Mouse (Mus musculus) MEL (cell line): ENCODE results near the gene Madcam1. TPM values are rescaled to one million over a fixed set of nuclear protein-coding genes. Genes with fewer than 3 reads are reported as not detected.

Source experiments
- DNase-seq: peaks from one replicate; pipeline ENCODE4 v3.0.0; 2011; ENCODE audit warnings: low read depth, low spot score
- H3K27ac ChIP-seq: 2 replicates; pipeline ENCODE4 v1.5.1; 2012; ENCODE audit warnings: low read depth, mild to moderate bottlenecking, control low read depth, low read length, moderate library complexity; ENCODE audit not compliant: control insufficient read depth
- H3K27me3 ChIP-seq, 2 experiments: fragments of 150-350 bp in 1 of 2; sonication (generic) in 1 of 2; 2 replicates each; pipeline ENCODE4 v1.6.1; 2012; ENCODE audit warnings: low read length in 2 of 2, mild to moderate bottlenecking in 2 of 2, improper control_type of control experiment in 1 of 2, moderate library complexity in 1 of 2; ENCODE audit not compliant: insufficient read depth in 2 of 2, control insufficient read depth in 1 of 2
- H3K36me3 ChIP-seq, 2 experiments: 2 replicates each; pipeline ENCODE4 v1.6.1; 2012 to 2014; ENCODE audit warnings: low read length in 2 of 2, improper control_type of control experiment in 1 of 2, inconsistent platforms in 1 of 2, mild to moderate bottlenecking in 1 of 2; ENCODE audit not compliant: insufficient read depth in 2 of 2, control insufficient read depth in 1 of 2
- H3K4me1 ChIP-seq, 2 experiments: fragments of 150-350 bp in 1 of 2; sonication (generic) in 1 of 2; 2 replicates each; pipeline ENCODE4 v1.6.1; 2012; ENCODE audit warnings: low read length in 2 of 2, improper control_type of control experiment in 1 of 2, mild to moderate bottlenecking in 1 of 2; ENCODE audit not compliant: insufficient read depth in 2 of 2, control insufficient read depth in 1 of 2
- H3K4me3 ChIP-seq, 2 experiments: fragments of 150-350 bp in 1 of 2; sonication (generic) in 1 of 2; 2 replicates each; pipeline ENCODE4 v1.5.1; 2012; ENCODE audit warnings: low read depth in 2 of 2, low read length in 2 of 2, mild to moderate bottlenecking in 2 of 2, moderate library complexity in 2 of 2, control low read depth in 1 of 2, improper control_type of control experiment in 1 of 2; ENCODE audit not compliant: control insufficient read depth in 1 of 2, insufficient read depth in 1 of 2
- H3K79me2 ChIP-seq: 2 replicates; pipeline ENCODE4 v1.6.1; 2012; ENCODE audit warnings: mild to moderate bottlenecking, low read length, moderate library complexity; ENCODE audit not compliant: control insufficient read depth, poor library complexity, insufficient read depth
- H3K9ac ChIP-seq: 2 replicates; pipeline ENCODE4 v1.6.1; 2012; ENCODE audit warnings: low read depth, mild to moderate bottlenecking, control low read depth, low read length, moderate library complexity; ENCODE audit not compliant: control insufficient read depth, poor library complexity, severe bottlenecking
- H3K9me3 ChIP-seq: fragments of 150-350 bp; sonication (generic); replicated peaks from 2 replicates; pipeline ENCODE4 v1.6.1; 2012; ENCODE audit warnings: mild to moderate bottlenecking, low read length, improper control_type of control experiment, moderate library complexity; ENCODE audit not compliant: insufficient read depth
- CHD2 ChIP-seq: IDR thresholded peaks from 2 replicates; pipeline ENCODE4 v1.6.1; 2011; ENCODE audit warnings: low read length, improper control_type of control experiment
- E2F4 ChIP-seq: IDR thresholded peaks from 2 replicates; pipeline ENCODE4 v1.6.1; 2011; ENCODE audit warnings: low read depth, low read length, improper control_type of control experiment, borderline replicate concordance
- ELF1 ChIP-seq: IDR thresholded peaks from 2 replicates; pipeline ENCODE4 v1.6.1; 2014; ENCODE audit warnings: low read depth, mild to moderate bottlenecking, inconsistent platforms, low read length, improper control_type of control experiment, moderate library complexity
- ETS1 ChIP-seq: IDR thresholded peaks from 2 replicates; pipeline ENCODE4 v1.6.1; 2012; ENCODE audit warnings: low read depth, mild to moderate bottlenecking, inconsistent platforms, low read length, improper control_type of control experiment, moderate library complexity
- GABPA ChIP-seq: IDR thresholded peaks from 2 replicates; pipeline ENCODE4 v1.6.1; 2012; ENCODE audit warnings: low read depth, mild to moderate bottlenecking, inconsistent platforms, low read length, improper control_type of control experiment, moderate library complexity
- JUND ChIP-seq: IDR thresholded peaks from 2 replicates; pipeline ENCODE4 v1.6.1; 2011; ENCODE audit warnings: low read depth, mild to moderate bottlenecking, improper control_type of control experiment, low read length
- MAFK ChIP-seq: IDR thresholded peaks from 2 replicates; pipeline ENCODE4 v1.6.1; 2011; ENCODE audit warnings: low read depth, mild to moderate bottlenecking, low read length, improper control_type of control experiment, borderline replicate concordance
- MXI1 ChIP-seq: IDR thresholded peaks from 2 replicates; pipeline ENCODE4 v1.6.1; 2011; ENCODE audit warnings: mild to moderate bottlenecking, low read depth, low read length, improper control_type of control experiment
- NELFE ChIP-seq: IDR thresholded peaks from 2 replicates; pipeline ENCODE4 v1.6.1; 2011; ENCODE audit warnings: low read depth, low read length, improper control_type of control experiment
- POLR2AphosphoS5 ChIP-seq: IDR thresholded peaks from 2 replicates; pipeline ENCODE4 v1.6.1; 2012; ENCODE audit warnings: low read depth, borderline replicate concordance, mild to moderate bottlenecking, inconsistent platforms, low read length, moderate library complexity, mixed read lengths
- RAD21 ChIP-seq: IDR thresholded peaks from 2 replicates; pipeline ENCODE4 v1.6.1; 2011; ENCODE audit warnings: mild to moderate bottlenecking, low read depth, low read length, improper control_type of control experiment
- RCOR1 ChIP-seq: IDR thresholded peaks from 2 replicates; pipeline ENCODE4 v1.6.1; 2012; ENCODE audit warnings: low read depth, mild to moderate bottlenecking, inconsistent platforms, low read length, improper control_type of control experiment
- SIN3A ChIP-seq: IDR thresholded peaks from 2 replicates; pipeline ENCODE4 v1.6.1; 2012; ENCODE audit warnings: low read length, improper control_type of control experiment, inconsistent platforms
- TAL1 ChIP-seq: IDR thresholded peaks from 2 replicates; pipeline ENCODE4 v1.6.1; 2012; ENCODE audit warnings: mild to moderate bottlenecking, inconsistent platforms, low read length, moderate library complexity, mixed read lengths
- TCF12 ChIP-seq: IDR thresholded peaks from 2 replicates; pipeline ENCODE4 v1.6.1; 2014; ENCODE audit warnings: low read depth, mild to moderate bottlenecking, inconsistent platforms, low read length, improper control_type of control experiment, moderate library complexity
- UBTF ChIP-seq: IDR thresholded peaks from 2 replicates; pipeline ENCODE4 v1.6.1; 2012; ENCODE audit warnings: low read depth, mild to moderate bottlenecking, inconsistent platforms, low read length, improper control_type of control experiment, moderate library complexity, borderline replicate concordance; ENCODE audit not compliant: insufficient read depth
- ZC3H11A ChIP-seq: IDR thresholded peaks from 2 replicates; pipeline ENCODE4 v1.6.1; 2012; ENCODE audit warnings: low read depth, mild to moderate bottlenecking, inconsistent platforms, low read length, improper control_type of control experiment
- ZMIZ1 ChIP-seq: IDR thresholded peaks from 2 replicates; pipeline ENCODE4 v1.6.1; 2012; ENCODE audit warnings: low read depth, mild to moderate bottlenecking, inconsistent platforms, low read length, improper control_type of control experiment, moderate library complexity
- polyA plus RNA-seq, 2 experiments: library from polyadenylated mRNA; stranded (reverse) in 1 of 2; unstranded in 1 of 2; fragments of >175 nt in 1 of 2; fragments of >200 nt in 1 of 2; gene quantifications; 2 replicates each; pipeline versions ENCODE4 v1.2.1 to v1.2.4; 2012; ENCODE audit warnings: low replicate concordance in 2 of 2, low read depth in 1 of 2; ENCODE audit not compliant: insufficient read length in 2 of 2, insufficient read depth in 1 of 2, missing spikeins in 1 of 2
- total RNA-seq: library from RNA; depleted of rRNA; stranded (reverse); fragments of 300-350 nt; gene quantifications from 2 replicates; pipeline ENCODE4 v1.2.3, GENCODE M21; 2012

Madcam1 gene
- total and polyA plus RNA-seq, 3 experiments, result not detected

DNA sequence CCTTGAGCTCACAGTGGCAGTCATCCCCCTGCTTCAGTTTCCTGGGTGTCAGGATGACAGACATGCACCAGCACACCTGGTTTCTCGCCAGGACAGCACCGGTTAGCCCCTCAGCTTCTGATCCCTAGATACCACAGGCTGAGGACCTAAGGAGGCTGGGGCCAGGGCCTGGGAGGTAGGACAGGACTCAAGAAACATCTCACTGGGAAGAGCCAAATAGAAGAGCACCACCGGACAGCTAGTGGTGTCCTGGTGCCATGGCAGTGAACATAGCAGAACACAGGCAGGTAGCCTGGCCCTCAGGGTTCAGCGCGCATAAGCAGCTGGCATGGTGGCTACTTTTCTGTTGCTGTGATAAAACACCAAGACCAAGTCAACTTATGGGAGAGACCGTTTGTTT, 34.1 kb downstream of the Madcam1 start:
- DNase-seq, result no peak
- Histone ChIP-seq H3K4me1 (no peaks in the 10 kb centered on the region), H3K79me2 (no peaks in the 10 kb centered on the region; the same call in 1 of the 2 replicates), H3K27ac (no peak overlapping the region), H3K9me3 (no peaks in the 10 kb centered on the region), H3K27me3 (no peaks in the 10 kb centered on the region), H3K9ac (no peak overlapping the region), H3K4me3 (no peak overlapping the region), H3K36me3 (no peaks in the 10 kb centered on the region)
- no peak for TF ChIP-seq RAD21
- no peak for TF ChIP-seq GABPA
- no peak for TF ChIP-seq E2F4
- no peak for TF ChIP-seq TAL1
- TF ChIP-seq MAFK, result no peak
- no peak for TF ChIP-seq CHD2
- TF ChIP-seq NELFE, result no peak
- no peak for TF ChIP-seq ETS1
- no peak for TF ChIP-seq ZMIZ1
- no peak for TF ChIP-seq UBTF

DNA sequence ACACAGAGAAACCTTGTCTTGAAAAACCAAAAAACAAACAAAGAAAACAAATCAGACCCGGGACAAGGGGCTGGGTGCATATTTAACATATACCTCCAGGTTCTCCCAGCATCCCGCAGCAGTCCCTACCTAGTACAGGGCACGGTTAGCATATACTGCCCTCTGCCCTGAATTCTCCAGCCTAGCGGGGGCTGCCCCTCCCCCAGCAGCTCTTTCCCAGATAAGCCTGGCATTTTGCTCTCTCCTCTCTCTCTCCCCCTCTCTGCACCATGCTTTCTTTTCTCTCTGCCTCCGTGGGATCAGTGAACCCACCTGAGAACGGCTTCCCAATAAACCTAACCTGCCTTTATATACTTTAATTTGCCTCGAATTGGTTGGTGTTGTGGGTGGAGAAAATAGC, 36.3 kb downstream of the Madcam1 start:
- peaks cover 14% of the 10 kb centered on the region for H3K79me2 ChIP-seq
- no peak for DNase-seq
- TF ChIP-seq SIN3A (no peak), ELF1 (no peak), ZC3H11A (no peak), JUND (no peak), TCF12 (no peak), RCOR1 (no peak), ZMIZ1 (no peak), MXI1 (no peak), RAD21 (no peak), POLR2AphosphoS5 (no peak)
- TF ChIP-seq, all 39 proteins: peak for 0
- Histone ChIP-seq H3K36me3 (peaks cover 0 to 4% of the 10 kb centered on the region in 2 experiments; a peak in 2 of 4 replicates), H3K9ac (no peak overlapping the region), H3K27me3 (no peaks in the 10 kb centered on the region), H3K9me3 (no peaks in the 10 kb centered on the region), H3K4me1 (peaks cover 3 to 4% of the 10 kb centered on the region in 2 experiments; a peak in 3 of 4 replicates), H3K27ac (no peak overlapping the region), H3K4me3 (no peak overlapping the region)
